Mouse (Mus musculus) limb, embryonic 12.5 days (tissue): ENCODE data around the gene Mast4. TPM values are rescaled to one million over a fixed set of nuclear protein-coding genes. Genes with fewer than 3 reads are reported as not detected.

Source experiments
- ATAC-seq: fragments of 200-750 bp; cut with Nextera tagmentation; 2 replicates; pipeline ENCODE4 v1.8.0; 2017; ENCODE audit warnings: low read depth, moderate TSS enrichment; ENCODE audit not compliant: insufficient number of reproducible peaks, insufficient read depth, low FRiP score, low TSS enrichment
- H3K27ac ChIP-seq: fragments of 300-500 bp; sonication (generic); 2 replicates; pipeline ENCODE4 v1.5.1; 2016; ENCODE audit warnings: mild to moderate bottlenecking, moderate library complexity
- H3K27me3 ChIP-seq: fragments of 300-500 bp; sonication (generic); 2 replicates; pipeline ENCODE4 v1.6.1; 2016; ENCODE audit warnings: mild to moderate bottlenecking, moderate library complexity
- H3K36me3 ChIP-seq: fragments of 300-500 bp; sonication (generic); 2 replicates; pipeline ENCODE4 v1.6.1; 2016; ENCODE audit warnings: mild to moderate bottlenecking, moderate library complexity
- H3K4me1 ChIP-seq: fragments of 300-500 bp; sonication (generic); replicated peaks from 2 replicates; pipeline ENCODE4 v1.6.1; 2016
- H3K4me2 ChIP-seq: fragments of 300-500 bp; sonication (generic); 2 replicates; pipeline ENCODE4 v1.6.1; 2016; ENCODE audit warnings: mild to moderate bottlenecking, moderate library complexity
- H3K4me3 ChIP-seq: fragments of 300-500 bp; sonication (generic); replicated peaks from 2 replicates; pipeline ENCODE4 v1.5.1; 2016; ENCODE audit warnings: mild to moderate bottlenecking
- H3K9ac ChIP-seq: fragments of 300-500 bp; sonication (generic); replicated peaks from 2 replicates; pipeline ENCODE4 v1.6.1; 2016; ENCODE audit warnings: mild to moderate bottlenecking, moderate library complexity
- H3K9me3 ChIP-seq: fragments of 300-500 bp; sonication (generic); 2 replicates; pipeline ENCODE4 v1.6.1; 2016; ENCODE audit warnings: mild to moderate bottlenecking, moderate library complexity
- WGBS: fragments of 180-500 bp; shearing (Covaris S2); methylation state at CpG from one replicate; pipeline ENCODE4 v1.1.7; 2016; 5-methylcytosine and 5-hydroxymethylcytosine counted together
- polyA plus RNA-seq: library from polyadenylated mRNA; unstranded; fragments of >200 nt; fragmentation: Nextera tagmentation; extraction: Ambion mirVana; gene quantifications from 2 replicates; pipeline ENCODE4 v1.2.1, GENCODE M21; 2016

Mast4 gene
- polyA plus RNA-seq, 1 experiment from 2014 or later = 26.0 TPM

- no peaks in the 10 kb centered on the region for H3K36me3 ChIP-seq
- no peak overlapping the region for H3K4me3 ChIP-seq
- ATAC-seq = no peak
- no peak overlapping the region for H3K27ac ChIP-seq
- H3K9me3 ChIP-seq = no peaks in the 10 kb centered on the region
- H3K4me2 ChIP-seq = no peak overlapping the region
- H3K9ac ChIP-seq = no peak overlapping the region
- H3K4me1 ChIP-seq = no peaks in the 10 kb centered on the region; the same call in 1 of the 2 replicates
- H3K27me3 ChIP-seq = no peaks in the 10 kb centered on the region
- 76% methylated on average over 3 of the region's 3 CpGs for WGBS
Measured at GRCm38 (mm10) chr13:103195847-103196246, 138.4 kb downstream of the Mast4 start.

GRCm38 (mm10) chr13:103183566-103183965, 150.7 kb downstream of the Mast4 start:
- Histone ChIP-seq H3K4me2 (no peak overlapping the region), H3K36me3 (no peaks in the 10 kb centered on the region), H3K9me3 (peaks cover 6% of the 10 kb centered on the region; the same call in 1 of the 2 replicates), H3K4me1 (no peaks in the 10 kb centered on the region), H3K4me3 (no peak overlapping the region), H3K27me3 (no peaks in the 10 kb centered on the region), H3K27ac (0 out of 2 replicates have a peak overlapping the region, but pooled peaks have one; percentile 23), H3K9ac (no peak overlapping the region)
- no peak for ATAC-seq
- WGBS = 72% methylated on average over 5 of the region's 5 CpGs

- WGBS = 94% methylated on average over 9 of the region's 9 CpGs
- no peak overlapping the region for H3K27ac ChIP-seq
- H3K4me1 ChIP-seq = no peaks in the 10 kb centered on the region
- H3K27me3 ChIP-seq = no peaks in the 10 kb centered on the region
- no peaks in the 10 kb centered on the region for H3K36me3 ChIP-seq
- no peak overlapping the region for H3K9ac ChIP-seq
- H3K9me3 ChIP-seq = peaks cover 6% of the 10 kb centered on the region; the same call in 1 of the 2 replicates
- no peak overlapping the region for H3K4me2 ChIP-seq
- H3K4me3 ChIP-seq = no peak overlapping the region
- no peak for ATAC-seq
Measured at GRCm38 (mm10) chr13:103181836-103182235, 152.5 kb downstream of the Mast4 start.

DNA sequence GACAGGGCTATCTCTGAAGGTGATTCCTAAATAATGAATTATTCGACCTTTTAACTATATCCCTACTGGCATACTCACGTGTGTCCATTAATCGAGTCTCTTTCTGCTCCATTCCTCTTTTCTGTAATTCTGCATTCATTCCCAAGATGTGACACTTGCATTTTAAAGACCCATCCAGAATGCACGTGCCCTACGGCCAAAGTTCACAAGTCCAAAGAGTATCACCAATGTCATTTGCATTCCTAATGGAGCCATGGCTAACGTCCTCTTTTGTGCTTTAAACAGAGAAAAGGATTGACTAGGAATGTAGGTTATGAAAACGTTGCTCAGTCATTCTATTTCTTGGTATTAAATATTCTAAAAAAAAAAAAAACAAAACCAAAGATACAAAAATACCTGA, 157.4 kb downstream of the Mast4 start:
- peaks cover 3% of the 10 kb centered on the region; the same call in 1 of the 2 replicates for H3K9me3 ChIP-seq
- H3K4me2 ChIP-seq = no peak overlapping the region
- H3K36me3 ChIP-seq = no peaks in the 10 kb centered on the region
- peaks cover 4% of the 10 kb centered on the region; the same call in 1 of the 2 replicates for H3K4me1 ChIP-seq
- H3K27me3 ChIP-seq = no peaks in the 10 kb centered on the region; the same call in 1 of the 2 replicates
- H3K4me3 ChIP-seq = no peak overlapping the region
- no peak overlapping the region for H3K9ac ChIP-seq
- H3K27ac ChIP-seq = no peak overlapping the region
- ATAC-seq = no peak
- 77% methylated on average over 7 of the region's 7 CpGs for WGBS

GRCm38 (mm10) chr13:103174431-103174830, 159.9 kb downstream of the Mast4 start:
- no peak for ATAC-seq
- 85% methylated on average over 5 of the region's 5 CpGs for WGBS
- no peaks in the 10 kb centered on the region for H3K9me3 ChIP-seq

GRCm38 (mm10) chr13:103173545-103174182, 160.6 kb downstream of the Mast4 start:
- H3K4me3 ChIP-seq = no peak overlapping the region
- no peak overlapping the region for H3K9ac ChIP-seq
- 27% methylated on average over 7 of the region's 7 CpGs for WGBS
- no peak for ATAC-seq
- peaks cover 7% of the 10 kb centered on the region; the same call in 1 of the 2 replicates for H3K4me1 ChIP-seq
- no peak overlapping the region for H3K4me2 ChIP-seq
- no peaks in the 10 kb centered on the region for H3K9me3 ChIP-seq
- H3K36me3 ChIP-seq = no peaks in the 10 kb centered on the region
- H3K27ac ChIP-seq = no peak overlapping the region
- no peaks in the 10 kb centered on the region; the same call in 1 of the 2 replicates for H3K27me3 ChIP-seq

More at GRCm38 (mm10) chr13:103174431-103174830, 159.9 kb downstream of the Mast4 start:
- Histone ChIP-seq H3K27me3 (no peaks in the 10 kb centered on the region; the same call in 1 of the 2 replicates), H3K4me1 (peaks cover 7% of the 10 kb centered on the region; the same call in 1 of the 2 replicates), H3K4me3 (no peak overlapping the region), H3K4me2 (no peak overlapping the region), H3K36me3 (no peaks in the 10 kb centered on the region), H3K27ac (no peak overlapping the region), H3K9ac (no peak overlapping the region)

- Histone ChIP-seq H3K27ac (no peak overlapping the region), H3K4me2 (no peak overlapping the region), H3K9me3 (no peaks in the 10 kb centered on the region), H3K36me3 (no peaks in the 10 kb centered on the region), H3K4me1 (no peaks in the 10 kb centered on the region), H3K9ac (no peak overlapping the region), H3K27me3 (no peaks in the 10 kb centered on the region), H3K4me3 (no peak overlapping the region)
- no peak for ATAC-seq
- 92% methylated on average over 8 of the region's 8 CpGs for WGBS
Measured at GRCm38 (mm10) chr13:103151944-103152343, 182.4 kb downstream of the Mast4 start.

DNA sequence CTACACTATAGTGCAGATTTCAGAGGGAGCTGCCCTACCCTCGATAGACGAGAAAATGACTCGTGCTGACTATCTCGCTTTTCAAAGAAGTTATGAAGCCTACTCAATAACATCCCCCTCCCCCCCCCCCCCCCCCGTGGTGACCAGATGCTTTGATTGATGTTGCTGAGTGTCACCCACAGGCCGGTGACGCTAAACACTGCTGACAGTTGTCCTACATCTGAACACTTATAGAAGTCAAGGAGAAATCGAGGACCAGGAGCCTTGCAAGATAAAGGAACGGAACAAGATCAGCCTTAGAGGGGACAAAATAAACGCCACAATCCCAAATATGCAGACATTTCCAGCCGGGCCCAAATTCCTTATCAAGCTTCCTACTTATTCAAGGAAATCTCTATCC, 183.1 kb downstream of the Mast4 start:
- no peak overlapping the region for H3K4me3 ChIP-seq
- H3K27ac ChIP-seq = no peak overlapping the region
- H3K9ac ChIP-seq = no peak overlapping the region
- no peaks in the 10 kb centered on the region for H3K36me3 ChIP-seq
- H3K27me3 ChIP-seq = no peaks in the 10 kb centered on the region
- ATAC-seq = no peak
- H3K9me3 ChIP-seq = no peaks in the 10 kb centered on the region
- 66% methylated on average over 10 of the region's 11 CpGs for WGBS
- H3K4me1 ChIP-seq = no peaks in the 10 kb centered on the region
- no peak overlapping the region for H3K4me2 ChIP-seq

- Histone ChIP-seq H3K9me3 (no peaks in the 10 kb centered on the region), H3K4me1 (no peaks in the 10 kb centered on the region), H3K4me3 (no peak overlapping the region), H3K4me2 (no peak overlapping the region), H3K36me3 (no peaks in the 10 kb centered on the region), H3K27ac (no peak overlapping the region), H3K27me3 (no peaks in the 10 kb centered on the region), H3K9ac (no peak overlapping the region)
- 86% methylated on average over 4 of the region's 4 CpGs for WGBS
- ATAC-seq = no peak
Measured at GRCm38 (mm10) chr13:103150671-103151070, 183.6 kb downstream of the Mast4 start.

DNA sequence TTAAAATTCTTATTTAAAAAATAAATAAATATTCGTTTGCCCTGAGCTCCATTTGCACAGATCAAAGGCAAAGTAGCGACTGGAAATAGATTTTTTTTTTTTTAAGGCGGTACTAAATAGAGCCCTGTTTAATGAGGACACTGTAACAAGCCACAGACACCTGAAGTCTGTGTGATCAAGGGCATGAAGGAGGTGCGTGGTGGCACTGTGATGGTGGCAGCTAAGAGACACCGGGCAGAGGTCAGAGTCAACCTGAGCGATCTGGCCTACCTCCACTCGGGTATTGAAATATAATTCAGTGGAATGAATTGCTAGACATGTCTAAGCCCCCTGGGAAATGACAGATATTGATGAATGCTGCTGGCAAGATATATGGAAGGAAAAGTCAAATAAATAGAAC, 184.9 kb downstream of the Mast4 start:
- 78% methylated on average over 7 of the region's 7 CpGs for WGBS
- no peaks in the 10 kb centered on the region for H3K4me1 ChIP-seq
- H3K9me3 ChIP-seq = no peaks in the 10 kb centered on the region
- no peak overlapping the region for H3K27ac ChIP-seq
- no peaks in the 10 kb centered on the region for H3K36me3 ChIP-seq
- H3K4me2 ChIP-seq = no peak overlapping the region
- H3K9ac ChIP-seq = no peak overlapping the region
- no peak overlapping the region for H3K4me3 ChIP-seq
- no peaks in the 10 kb centered on the region for H3K27me3 ChIP-seq
- ATAC-seq = no peak

DNA sequence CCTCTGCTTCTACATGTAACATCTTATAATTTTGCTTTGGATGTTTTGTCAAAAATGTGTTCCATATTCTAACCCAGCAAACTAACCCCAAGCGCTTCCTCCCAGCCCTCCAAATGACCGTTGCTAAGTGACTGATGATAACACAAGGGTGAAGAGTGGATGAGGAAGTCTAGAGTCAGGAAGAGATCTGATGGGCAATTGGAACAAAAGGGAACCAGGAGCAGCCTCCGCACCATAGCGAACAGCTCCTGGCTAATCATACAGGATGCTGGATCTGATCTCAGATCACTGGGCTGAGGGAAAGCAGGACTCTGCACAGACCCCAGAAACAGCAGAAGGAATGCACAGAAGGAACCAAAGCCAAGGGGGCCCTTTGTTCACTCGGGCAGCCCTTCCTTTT, 190.0 kb downstream of the Mast4 start:
- Histone ChIP-seq H3K27me3 (no peaks in the 10 kb centered on the region), H3K9me3 (no peaks in the 10 kb centered on the region), H3K4me1 (no peaks in the 10 kb centered on the region), H3K4me2 (no peak overlapping the region), H3K27ac (no peak overlapping the region), H3K9ac (no peak overlapping the region), H3K36me3 (no peaks in the 10 kb centered on the region), H3K4me3 (no peak overlapping the region)
- 76% methylated on average over 5 of the region's 5 CpGs for WGBS
- no peak for ATAC-seq

GRCm38 (mm10) chr13:103141304-103141703, 193.0 kb downstream of the Mast4 start:
- no peaks in the 10 kb centered on the region for H3K27me3 ChIP-seq
- H3K4me2 ChIP-seq = no peak overlapping the region
- no peaks in the 10 kb centered on the region for H3K4me1 ChIP-seq
- no peak for ATAC-seq
- H3K27ac ChIP-seq = no peak overlapping the region
- WGBS = 82% methylated on average over 5 of the region's 5 CpGs
- H3K36me3 ChIP-seq = no peaks in the 10 kb centered on the region
- no peaks in the 10 kb centered on the region for H3K9me3 ChIP-seq
- H3K4me3 ChIP-seq = no peak overlapping the region
- no peak overlapping the region for H3K9ac ChIP-seq
